Comparison of ENCODE assay signal across 8 mouse cellular contexts in the genomic region with DNA sequence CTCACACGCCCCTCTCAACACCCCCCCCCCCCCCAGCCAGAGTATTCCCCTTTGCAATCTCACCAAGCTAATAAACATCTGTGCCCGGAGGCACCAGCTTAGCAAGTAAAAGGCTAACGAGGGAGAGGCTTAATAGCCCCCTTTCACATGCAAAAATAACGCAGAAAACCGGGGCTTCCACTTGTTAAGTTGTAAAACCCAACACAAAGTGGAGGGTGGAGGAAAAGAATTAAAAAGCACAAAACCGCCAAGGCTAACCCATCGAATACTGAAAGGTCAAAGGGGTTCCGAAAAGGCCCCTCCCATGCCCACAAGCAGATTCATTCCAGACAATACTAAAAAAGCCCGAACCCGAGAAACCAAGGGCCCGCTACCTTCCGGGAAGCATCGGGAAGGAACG. TPM values are rescaled to one million over a fixed set of nuclear protein-coding genes. Genes with fewer than 3 reads are reported as not detected.
A peak's percentile ranks its signal among the peaks of the same experiment; 100 is the strongest.
DNase-seq lines count a peak whose midpoint lies in the region; ATAC-seq lines count a peak whose summit lies in the region.

No protein-coding gene starts in this region.

- no peaks in the 10 kb centered on the region for H3K36me3 ChIP-seq in hindbrain, embryonic 12.5 days
- H3K36me3 ChIP-seq in midbrain, embryonic 14.5 days (ENCODE audit: control insufficient read depth, insufficient read depth, low read length): no peaks in the 10 kb centered on the region

- intact Hi-C loops in left cerebral cortex, postnatal 36 days (cut with DNase I): loop anchor here (2.0 kb wide), 1 partner anchor 54 kb away; a partner anchor contains a TSS

- peak overlapping the region; percentile 81 for H3K4me3 ChIP-seq in hindbrain, embryonic 12.5 days
- peak overlapping the region; percentile 87 for H3K4me3 ChIP-seq in midbrain, embryonic 14.5 days (replicated peaks; ENCODE audit: low read depth, low read length)

- no peaks in the 10 kb centered on the region for H3K9me3 ChIP-seq in hindbrain, embryonic 12.5 days (replicated peaks)
- no peaks in the 10 kb centered on the region for H3K9me3 ChIP-seq in midbrain, embryonic 14.5 days (ENCODE audit: control insufficient read depth, low read length)

- WGBS in hindbrain, embryonic 12.5 days: 0% methylated on average over 14 of the region's 14 CpGs
- under 1% methylated on average over 14 of the region's 14 CpGs for WGBS in midbrain, embryonic 14.5 days

- peak overlapping the region; percentile 96 for H3K4me2 ChIP-seq in hindbrain, embryonic 12.5 days (replicated peaks)
- peak overlapping the region; percentile 94 for H3K4me2 ChIP-seq in midbrain, embryonic 14.5 days (ENCODE audit: low read length)

- peak; percentile 24 for DNase-seq in kidney, adult 9 months
- no peak for DNase-seq in kidney, postnatal 14 days
- DNase-seq in WW6 (ENCODE audit: low read depth, low spot score): peak; percentile 67
- peak; percentile 3 for DNase-seq in midbrain, embryonic 14.5 days
- no peak for DNase-seq in urinary bladder, postnatal 4 days (ENCODE audit: low spot score in 2 of 2)
- DNase-seq in left cerebral cortex, postnatal 36 days (ENCODE audit: low spot score in 2 of 2): no peak
- DNase-seq in frontal cortex, postnatal 25 days (ENCODE audit: low spot score in 2 of 2): no peak

- H3K4me1 ChIP-seq in hindbrain, embryonic 12.5 days: peaks cover 22% of the 10 kb centered on the region
- peaks cover 18% of the 10 kb centered on the region for H3K4me1 ChIP-seq in midbrain, embryonic 14.5 days (ENCODE audit: control insufficient read depth, insufficient read depth, low read length)

- no peaks in the 10 kb centered on the region for H3K27me3 ChIP-seq in hindbrain, embryonic 12.5 days
- H3K27me3 ChIP-seq in midbrain, embryonic 14.5 days (ENCODE audit: control insufficient read depth, insufficient read depth, low read length): no peaks in the 10 kb centered on the region

- no peak for ATAC-seq in hindbrain, embryonic 12.5 days (ENCODE audit: low FRiP score)
- no peak for ATAC-seq in midbrain, embryonic 14.5 days (ENCODE audit: low FRiP score, low TSS enrichment)

- H3K27ac ChIP-seq in hindbrain, embryonic 12.5 days: peak overlapping the region; percentile 93; the same call in 1 of the 2 replicates
- peak overlapping the region; percentile 91 for H3K27ac ChIP-seq in midbrain, embryonic 14.5 days (replicated peaks; ENCODE audit: low read depth, low read length)

- peak overlapping the region; percentile 82 for H3K9ac ChIP-seq in hindbrain, embryonic 12.5 days
- peak overlapping the region; percentile 68 for H3K9ac ChIP-seq in midbrain, embryonic 14.5 days (replicated peaks; ENCODE audit: low read length)

RNA-seq across cellular contexts. Expression of a gene that starts 1.1 kb away (rescaled TPM):
- polyA plus RNA-seq in hindbrain, embryonic 12.5 days (2016; fragmentation: Nextera tagmentation; extraction: Ambion mirVana): 41.5 and 42.9 TPM in 2 replicates
- polyA plus RNA-seq in midbrain, embryonic 14.5 days (2014; fragmentation: Nextera tagmentation; extraction: Ambion mirVana): 12.7 and 14.4 TPM in 2 replicates
- total RNA-seq in left cerebral cortex, postnatal 36 days (2021): 10 to 100 TPM; 17.6 to 23.7 TPM

RNA-seq across cellular contexts. Expression of a gene that starts 1.1 kb away (rescaled TPM):
- 96.0 and 97.9 TPM in 2 replicates for polyA plus RNA-seq in hindbrain, embryonic 12.5 days (2016; fragmentation: Nextera tagmentation; extraction: Ambion mirVana)
- 62.0 and 68.9 TPM in 2 replicates for polyA plus RNA-seq in midbrain, embryonic 14.5 days (2014; fragmentation: Nextera tagmentation; extraction: Ambion mirVana)
- total RNA-seq in left cerebral cortex, postnatal 36 days (2021): 10 to 100 TPM; 47.1 to 55.2 TPM

RNA-seq across cellular contexts. Expression of a gene that starts 16.6 kb away (rescaled TPM):
- polyA plus RNA-seq in hindbrain, embryonic 12.5 days (2016; fragmentation: Nextera tagmentation; extraction: Ambion mirVana): 88.8 and 94.8 TPM in 2 replicates
- 101 and 113 TPM in 2 replicates for polyA plus RNA-seq in midbrain, embryonic 14.5 days (2014; fragmentation: Nextera tagmentation; extraction: Ambion mirVana)
- 10 to 100 TPM; 87.3 to 95.7 TPM for total RNA-seq in left cerebral cortex, postnatal 36 days (2021)

RNA-seq across cellular contexts. Expression of a gene that starts 28.8 kb away (rescaled TPM):
- 42.7 and 46.4 TPM in 2 replicates for polyA plus RNA-seq in hindbrain, embryonic 12.5 days (2016; fragmentation: Nextera tagmentation; extraction: Ambion mirVana)
- polyA plus RNA-seq in midbrain, embryonic 14.5 days (2014; fragmentation: Nextera tagmentation; extraction: Ambion mirVana): 36.5 and 41.4 TPM in 2 replicates
- total RNA-seq in left cerebral cortex, postnatal 36 days (2021): 10 to 100 TPM; 33.1 to 37.5 TPM

RNA-seq across cellular contexts. Expression of a gene that starts 28.9 kb away (rescaled TPM):
- polyA plus RNA-seq in hindbrain, embryonic 12.5 days (2016; fragmentation: Nextera tagmentation; extraction: Ambion mirVana): 0.35 and 0.40 TPM in 2 replicates
- polyA plus RNA-seq in midbrain, embryonic 14.5 days (2014; fragmentation: Nextera tagmentation; extraction: Ambion mirVana): 0.49 and 0.63 TPM in 2 replicates
- total RNA-seq in left cerebral cortex, postnatal 36 days (2021): 1 to 10 TPM; 2.8 to 3.1 TPM

Comparison
In these comparisons a context has a peak if more than half of its experiments do, and no peak if none do; other contexts are left out.
1. DNase-seq: peak in kidney, adult 9 months (single experiment), WW6 (single experiment) and midbrain, embryonic 14.5 days (single experiment); none in kidney, postnatal 14 days (single experiment), urinary bladder, postnatal 4 days (0 of 2), left cerebral cortex, postnatal 36 days (0 of 2) and frontal cortex, postnatal 25 days (0 of 2).